Mouse (Mus musculus) hindlimb bud, embryonic 11.5 days (tissue): ENCODE results near the gene Rp2.
A peak's percentile ranks its signal among the peaks of the same experiment; 100 is the strongest.

Experiments used
- DNase-seq: peaks from one replicate; pipeline ENCODE4 v3.0.0-alpha.2; 2012; ENCODE audit warnings: low read depth, low spot score; ENCODE audit errors: extremely low spot score

Rp2 gene

GRCm38 (mm10) chrX:20419536-20419935 is 55.3 kb downstream of the Rp2 start:
- DNase-seq, result no peak

GRCm38 (mm10) chrX:20425140-20425838 is 61.0 kb downstream of the Rp2 start, which contains the start of gene Jade3:
Jade3 (plus strand) TSS chrX:20425688.
- DNase-seq, result peak; percentile 8

- no peak for DNase-seq
Measured at GRCm38 (mm10) chrX:20425839-20426449, 61.7 kb downstream of the Rp2 start.
